Mouse (Mus musculus): ENCODE results near the gene AC131692.1. TPM values are rescaled to one million over a fixed set of nuclear protein-coding genes. Genes with fewer than 3 reads are reported as not detected.

The AC131692.1 gene
- polyA plus RNA-seq, 1 experiment from 2014 or later: 0.42 TPM

GRCm38 (mm10) chr19:6070571-6071250, 23.5 kb upstream of the AC131692.1 start:
- H3K4me2 ChIP-seq: no peak overlapping the region
- 89% methylated on average over 31 of the region's 31 CpGs for WGBS
- no peak for ATAC-seq (ENCODE audit: low FRiP score)
- H3K4me3 ChIP-seq (replicated peaks): no peak overlapping the region
- H3K4me1 ChIP-seq: peaks cover 24% of the 10 kb centered on the region
- H3K36me3 ChIP-seq (replicated peaks): peaks cover 42% of the 10 kb centered on the region
- H3K9me3 ChIP-seq: no peaks in the 10 kb centered on the region
- no peak overlapping the region for H3K9ac ChIP-seq
- no peaks in the 10 kb centered on the region for H3K27me3 ChIP-seq
- H3K27ac ChIP-seq: no peak overlapping the region

GRCm38 (mm10) chr19:6071261-6071660, 23.0 kb upstream of the AC131692.1 start:
- Histone ChIP-seq H3K4me2 (no peak overlapping the region), H3K27me3 (no peaks in the 10 kb centered on the region), H3K4me1 (peaks cover 26% of the 10 kb centered on the region), H3K9ac (no peak overlapping the region), H3K9me3 (no peaks in the 10 kb centered on the region), H3K27ac (no peak overlapping the region), H3K36me3 (replicated peaks) (peaks cover 42% of the 10 kb centered on the region), H3K4me3 (replicated peaks) (no peak overlapping the region)
- WGBS: 97% methylated on average over 19 of the region's 19 CpGs
- no peak for ATAC-seq (ENCODE audit: low FRiP score)

- ATAC-seq (ENCODE audit: low FRiP score): no peak
- no peaks in the 10 kb centered on the region for H3K9me3 ChIP-seq
- H3K27ac ChIP-seq: no peak overlapping the region
- H3K4me1 ChIP-seq: peaks cover 15% of the 10 kb centered on the region
- peaks cover 39% of the 10 kb centered on the region for H3K36me3 ChIP-seq (replicated peaks)
- H3K4me3 ChIP-seq (replicated peaks): no peak overlapping the region
- no peak overlapping the region for H3K9ac ChIP-seq
- WGBS: 90% methylated on average over 5 of the region's 5 CpGs
- no peaks in the 10 kb centered on the region for H3K27me3 ChIP-seq
- no peak overlapping the region for H3K4me2 ChIP-seq
These were observed 20.3 kb upstream of the AC131692.1 start for GRCm38 (mm10) chr19:6073889-6074288.

GRCm38 (mm10) chr19:6076564-6077393, 17.4 kb upstream of the AC131692.1 start, which contains the start of gene Vps51:
TSS of gene Vps51 (minus strand) at chr19:6077231.
- no peaks in the 10 kb centered on the region for H3K27me3 ChIP-seq
- ATAC-seq (ENCODE audit: low FRiP score): peak; percentile 92
- H3K9ac ChIP-seq: peak within 1 kb of the TSS; percentile 74
- H3K27ac ChIP-seq: peak within 1 kb of the TSS; percentile 86
- no peaks in the 10 kb centered on the region for H3K9me3 ChIP-seq
- under 1% methylated on average over 33 of the region's 33 CpGs for WGBS
- H3K36me3 ChIP-seq (replicated peaks): peaks cover 32% of the 10 kb centered on the region
- H3K4me1 ChIP-seq: peaks cover 15% of the 10 kb centered on the region
- peak within 1 kb of the TSS; percentile 75 for H3K4me3 ChIP-seq (replicated peaks)
- peak within 1 kb of the TSS; percentile 82 for H3K4me2 ChIP-seq

- Histone ChIP-seq H3K4me2 (no peak within 1 kb of the TSS), H3K27me3 (no peaks in the 10 kb centered on the region), H3K4me3 (replicated peaks) (no peak within 1 kb of the TSS), H3K36me3 (replicated peaks) (peaks cover 34% of the 10 kb centered on the region), H3K27ac (no peak within 1 kb of the TSS), H3K9ac (no peak within 1 kb of the TSS), H3K9me3 (no peaks in the 10 kb centered on the region), H3K4me1 (peaks cover 23% of the 10 kb centered on the region)
- 95% methylated on average over 12 of the region's 12 CpGs for WGBS
- ATAC-seq (ENCODE audit: low FRiP score): no peak
These were observed 14.2 kb upstream of the AC131692.1 start, which contains the start of gene Tmem262 for GRCm38 (mm10) chr19:6079983-6080480. TSS of gene Tmem262 (plus strand) at chr19:6080033.

- 88% methylated on average over 9 of the region's 9 CpGs for WGBS
- ATAC-seq (ENCODE audit: low FRiP score): no peak
These were observed 12.1 kb upstream of the AC131692.1 start, which contains the start of gene Gm28374 for GRCm38 (mm10) chr19:6082156-6082555. TSS of gene Gm28374 (minus strand) at chr19:6082256.

GRCm38 (mm10) chr19:6084478-6085248, 9.6 kb upstream of the AC131692.1 start, which contains the start of the genes Zfpl1 and Cdca5:
TSS of gene Zfpl1 (minus strand) at chr19:6084956.
TSS of gene Cdca5 (plus strand) at chr19:6084983.
- no peaks in the 10 kb centered on the region for H3K27me3 ChIP-seq
- under 1% methylated on average over 58 of the region's 58 CpGs for WGBS
- H3K36me3 ChIP-seq (replicated peaks): peaks cover 53% of the 10 kb centered on the region

More at GRCm38 (mm10) chr19:6082156-6082555, 12.1 kb upstream of the AC131692.1 start, which contains the start of gene Gm28374:
- H3K4me2 ChIP-seq: no peak within 1 kb of the TSS
- H3K36me3 ChIP-seq (replicated peaks): peaks cover 36% of the 10 kb centered on the region
- H3K4me1 ChIP-seq: peaks cover 24% of the 10 kb centered on the region
- no peaks in the 10 kb centered on the region for H3K9me3 ChIP-seq
- H3K9ac ChIP-seq: no peak within 1 kb of the TSS
- H3K27ac ChIP-seq: no peak within 1 kb of the TSS
- no peak within 1 kb of the TSS for H3K4me3 ChIP-seq (replicated peaks)
- no peaks in the 10 kb centered on the region for H3K27me3 ChIP-seq

GRCm38 (mm10) chr19:6085417-6085879, 8.8 kb upstream of the AC131692.1 start:
- Histone ChIP-seq H3K9me3 (no peaks in the 10 kb centered on the region), H3K27me3 (no peaks in the 10 kb centered on the region), H3K9ac (peak overlapping the region; percentile 68), H3K4me3 (replicated peaks) (peak overlapping the region; percentile 73), H3K36me3 (replicated peaks) (peaks cover 53% of the 10 kb centered on the region), H3K4me2 (peak overlapping the region; percentile 80), H3K27ac (peak overlapping the region; percentile 84), H3K4me1 (peaks cover 19% of the 10 kb centered on the region)
- 0% methylated on average over 17 of the region's 17 CpGs for WGBS
- ATAC-seq (ENCODE audit: low FRiP score): peak; percentile 88

More at GRCm38 (mm10) chr19:6084478-6085248, 9.6 kb upstream of the AC131692.1 start, which contains the start of the genes Zfpl1 and Cdca5:
- ATAC-seq (ENCODE audit: low FRiP score): peak; percentile 92
- Histone ChIP-seq H3K4me3 (replicated peaks) (peak within 1 kb of the TSS; percentile 73), H3K4me1 (peaks cover 19% of the 10 kb centered on the region), H3K9me3 (no peaks in the 10 kb centered on the region), H3K9ac (peak within 1 kb of the TSS; percentile 68), H3K4me2 (peak within 1 kb of the TSS; percentile 80), H3K27ac (peak within 1 kb of the TSS; percentile 84)

- Histone ChIP-seq H3K4me3 (replicated peaks) (no peak overlapping the region), H3K9ac (no peak overlapping the region), H3K4me1 (peaks cover 15% of the 10 kb centered on the region), H3K4me2 (no peak overlapping the region), H3K36me3 (replicated peaks) (peaks cover 54% of the 10 kb centered on the region), H3K27me3 (no peaks in the 10 kb centered on the region), H3K9me3 (no peaks in the 10 kb centered on the region), H3K27ac (no peak overlapping the region)
- ATAC-seq (ENCODE audit: low FRiP score): no peak
- WGBS: 96% methylated on average over 13 of the region's 13 CpGs
These were observed 5.4 kb upstream of the AC131692.1 start for GRCm38 (mm10) chr19:6088841-6089240.

- Histone ChIP-seq H3K4me2 (no peak overlapping the region), H3K4me1 (no peaks in the 10 kb centered on the region), H3K27ac (no peak overlapping the region), H3K9ac (no peak overlapping the region), H3K36me3 (replicated peaks) (peaks cover 37% of the 10 kb centered on the region), H3K9me3 (no peaks in the 10 kb centered on the region), H3K4me3 (replicated peaks) (no peak overlapping the region), H3K27me3 (no peaks in the 10 kb centered on the region)
- WGBS: 91% methylated on average over 3 of the region's 3 CpGs
- ATAC-seq (ENCODE audit: low FRiP score): no peak
These were observed 3.6 kb downstream of the AC131692.1 start for GRCm38 (mm10) chr19:6097847-6098246.

GRCm38 (mm10) chr19:6101186-6101585, 7.0 kb downstream of the AC131692.1 start:
- H3K4me1 ChIP-seq: no peaks in the 10 kb centered on the region
- H3K4me2 ChIP-seq: no peak overlapping the region
- no peak overlapping the region for H3K4me3 ChIP-seq (replicated peaks)
- no peak for ATAC-seq (ENCODE audit: low FRiP score)
- H3K27ac ChIP-seq: no peak overlapping the region
- peaks cover 17% of the 10 kb centered on the region for H3K36me3 ChIP-seq (replicated peaks)
- H3K9me3 ChIP-seq: no peaks in the 10 kb centered on the region
- no peaks in the 10 kb centered on the region for H3K27me3 ChIP-seq
- WGBS: 76% methylated on average over 6 of the region's 6 CpGs
- H3K9ac ChIP-seq: no peak overlapping the region

All from forebrain, embryonic 12.5 days (tissue).